Mouse (Mus musculus) kidney, postnatal 36 days (tissue): ENCODE data around the gene Gm20870.
"Not testable (repeated sequence)": the region's sequence is repeated elsewhere in the genome, so short reads cannot be mapped to it uniquely, and the experiment has no call there.

Source experiments
- DNase-seq, 2 experiments: peaks; one replicate each; pipeline ENCODE4 v3.0.0; 2021 to 2022; ENCODE audit warnings: mixed read lengths in 2 of 2

Gm20870 gene

GRCm38 (mm10) chrY:71691743-71692142 lies at the start of gene Gm20870:
Gm20870 (plus strand) TSS chrY:71692043.
- DNase-seq: not testable (repeated sequence)
